26 mouse cellular contexts compared by ENCODE assay signal in genomic region chr11:80734771-80735170, GRCm38 (mm10).
"Had no signal": no experiment of that assay in that cellular context is flagged by ENCODE, and none has a peak within 500 bp of the region (broad histone marks: within the 10 kb centered on the region; RNA-seq: fewer than 3 reads in every experiment).

No protein-coding gene starts in this region.

- H3K27ac ChIP-seq: heart, embryonic 10.5 days; hindbrain, embryonic 10.5 days; hindbrain, embryonic 12.5 days; hindbrain, embryonic 14.5 days; intestine, embryonic 15.5 days; layer of hippocampus, adult 2 months; left cerebral cortex, adult 2 months; limb, embryonic 10.5 days; limb, embryonic 12.5 days; liver, embryonic 13.5 days; liver, embryonic 15.5 days had no signal

- H3K4me3 ChIP-seq: heart, embryonic 10.5 days; heart, embryonic 12.5 days; hindbrain, embryonic 10.5 days; hindbrain, embryonic 12.5 days; intestine, embryonic 15.5 days; layer of hippocampus, adult 2 months; left cerebral cortex, adult 2 months; limb, embryonic 10.5 days; limb, embryonic 12.5 days; liver, embryonic 13.5 days; liver, embryonic 15.5 days had no signal

- DNase-seq: gastrocnemius, postnatal 10 days; gastrocnemius, postnatal 25 days; heart, adult 18-20 months; heart, postnatal 10 days; heart, postnatal 4 days; kidney, adult 18-20 months; kidney, adult 8-10 months; kidney, postnatal 10 days; kidney, postnatal 25 days; kidney, postnatal 4 days; liver; liver, embryonic 13.5 days had no signal

- ATAC-seq: hindbrain, embryonic 16.5 days; inflammation-experienced regulatory T-cells, adult 6 months; intestine, embryonic 15.5 days; intestine, postnatal 0 days had no signal
